Comparison of ENCODE assay signal across 11 mouse cellular contexts in genomic region chr4:28143165-28143564, GRCm38 (mm10).
DNase-seq lines count a peak whose midpoint lies in the region; ATAC-seq and TF ChIP-seq lines count a peak whose summit lies in the region.
"Had no signal": no experiment of that assay in that cellular context is flagged by ENCODE, and none has a peak within 500 bp of the region (broad histone marks: within the 10 kb centered on the region; RNA-seq: fewer than 3 reads in every experiment).

No protein-coding gene starts in this region.

- intact Hi-C loops in left cerebral cortex, postnatal 4 days (cut with DNase I), result no loop called here
- intact Hi-C loops in left cerebral cortex, postnatal 36 days (cut with DNase I), result no loop called here

- WGBS in forebrain, postnatal 0 days, result 20% methylated on average over 8 of the region's 8 CpGs
- 27% methylated on average over 8 of the region's 8 CpGs for whole genome bisulfite sequencing in neural tube, embryonic 15.5 days
- WGBS in kidney, adult 2 months, result 80% methylated on average over 8 of the region's 8 CpGs

- peak; percentile 0 for DNase-seq in left cerebral cortex, postnatal 4 days
- no peak for DNase-seq in left cerebral cortex, postnatal 36 days (ENCODE audit: low spot score in 2 of 2)
- peak; percentile 57 for DNase-seq in forebrain, postnatal 0 days
- peak; percentile 70 for DNase-seq in layer of hippocampus, adult 9-11 months
- no peak for DNase-seq in kidney, adult 2 months
- DNase-seq in kidney, adult 18-20 months, result no peak
- no peak for DNase-seq in urinary bladder, postnatal 4 days (ENCODE audit: low spot score in 2 of 2)
- DNase-seq: kidney, adult 8-10 months; thymus, postnatal 36 days had no signal

- H3K4me2 ChIP-seq in forebrain, postnatal 0 days (ENCODE audit: low read depth), result peak overlapping the region; percentile 40
- H3K4me2 ChIP-seq in neural tube, embryonic 15.5 days, result peak overlapping the region; percentile 54
- H3K4me2 ChIP-seq: heart, embryonic 13.5 days had no signal

- 0 out of 2 replicates have a peak overlapping the region, but pooled peaks have one; percentile 9 for H3K27ac ChIP-seq in forebrain, postnatal 0 days (ENCODE audit: low read depth, low read length)
- H3K27ac ChIP-seq in neural tube, embryonic 15.5 days (replicated peaks), result no peak overlapping the region
- no peak overlapping the region for H3K27ac ChIP-seq in kidney, adult 2 months (ENCODE audit: insufficient read depth, low read depth, low read length)
- H3K27ac ChIP-seq: heart, embryonic 13.5 days had no signal

- H3K4me1 ChIP-seq in forebrain, postnatal 0 days (ENCODE audit: insufficient read depth), result peaks cover 3% of the 10 kb centered on the region; the same call in 1 of the 2 replicates
- no peaks in the 10 kb centered on the region for H3K4me1 ChIP-seq in neural tube, embryonic 15.5 days
- no peaks in the 10 kb centered on the region for H3K4me1 ChIP-seq in kidney, adult 2 months (ENCODE audit: control insufficient read depth, insufficient read depth, low read length)
- H3K4me1 ChIP-seq: heart, embryonic 13.5 days had no signal

- H3K9me3 ChIP-seq in forebrain, postnatal 0 days (ENCODE audit: low read length), result no peaks in the 10 kb centered on the region
- H3K9me3 ChIP-seq in neural tube, embryonic 15.5 days (replicated peaks), result no peaks in the 10 kb centered on the region
- H3K9me3 ChIP-seq: heart, embryonic 13.5 days had no signal

- H3K36me3 ChIP-seq in forebrain, postnatal 0 days (ENCODE audit: insufficient read depth), result no peaks in the 10 kb centered on the region
- no peaks in the 10 kb centered on the region for H3K36me3 ChIP-seq in neural tube, embryonic 15.5 days
- no peaks in the 10 kb centered on the region for H3K36me3 ChIP-seq in kidney, adult 2 months (ENCODE audit: control insufficient read depth, insufficient read depth, low read length)
- H3K36me3 ChIP-seq: heart, embryonic 13.5 days had no signal

- ATAC-seq in forebrain, postnatal 0 days, result peak; percentile 75
- ATAC-seq in neural tube, embryonic 15.5 days (ENCODE audit: low FRiP score), result peak; percentile 87

- no peak overlapping the region for H3K9ac ChIP-seq in forebrain, postnatal 0 days
- 0 out of 2 replicates have a peak overlapping the region, but pooled peaks have one; percentile 23 for H3K9ac ChIP-seq in neural tube, embryonic 15.5 days (replicated peaks)
- H3K9ac ChIP-seq: heart, embryonic 13.5 days had no signal

- peak overlapping the region; percentile 17 for H3K4me3 ChIP-seq in forebrain, postnatal 0 days (ENCODE audit: low read depth, low read length)
- peak overlapping the region; percentile 34 for H3K4me3 ChIP-seq in neural tube, embryonic 15.5 days (replicated peaks)
- no peak overlapping the region for H3K4me3 ChIP-seq in kidney, adult 2 months (ENCODE audit: insufficient read depth, low read depth, low read length)
- H3K4me3 ChIP-seq: heart, embryonic 13.5 days had no signal

- no peak for TF ChIP-seq POLR2A in kidney, adult 2 months (IDR thresholded peaks at IDR 0.05; ENCODE audit: low read depth, low read length)

- no peaks in the 10 kb centered on the region for H3K27me3 ChIP-seq in forebrain, postnatal 0 days (ENCODE audit: insufficient read depth, low read length)
- H3K27me3 ChIP-seq in neural tube, embryonic 15.5 days (replicated peaks), result no peaks in the 10 kb centered on the region
- no peaks in the 10 kb centered on the region for H3K27me3 ChIP-seq in kidney, adult 2 months (replicated peaks; ENCODE audit: control insufficient read depth, insufficient read depth, low read length)
- H3K27me3 ChIP-seq: heart, embryonic 13.5 days had no signal

- TF ChIP-seq CTCF in forebrain, postnatal 0 days (IDR thresholded peaks at IDR 0.05; ENCODE audit: low read depth), result no peak
- TF ChIP-seq CTCF in kidney, adult 2 months (conservative IDR thresholded peaks at IDR 0.05; ENCODE audit: insufficient read depth, insufficient read length, low read depth, low read length), result no peak

Comparison
In these comparisons a context has a peak if more than half of its experiments do, and no peak if none do; other contexts are left out.
1. DNase-seq: peak in left cerebral cortex, postnatal 4 days (single experiment), forebrain, postnatal 0 days (single experiment) and layer of hippocampus, adult 9-11 months (single experiment); none in left cerebral cortex, postnatal 36 days (0 of 2), kidney, adult 2 months (single experiment), kidney, adult 18-20 months (single experiment) and urinary bladder, postnatal 4 days (0 of 2).